Mouse (Mus musculus) small intestine, adult 2 months (tissue): Measurements from ENCODE around the gene Zfp853.

Experiments used
- CTCF ChIP-seq: fragments of 200-500 bp; IDR thresholded peaks from 2 replicates; pipeline ENCODE4 v1.5.1; 2012; ENCODE audit warnings: low read depth, mild to moderate bottlenecking, control low read depth, inconsistent platforms, low read length, moderate library complexity, mixed read lengths; ENCODE audit not compliant: insufficient replicate concordance, insufficient read length; ENCODE audit errors: extremely low read depth
- POLR2A ChIP-seq: fragments of 200-500 bp; IDR thresholded peaks from 2 replicates; pipeline ENCODE4 v1.6.1; 2012; ENCODE audit warnings: low read depth, mild to moderate bottlenecking, control low read depth, inconsistent platforms, low read length, moderate library complexity

DNA sequence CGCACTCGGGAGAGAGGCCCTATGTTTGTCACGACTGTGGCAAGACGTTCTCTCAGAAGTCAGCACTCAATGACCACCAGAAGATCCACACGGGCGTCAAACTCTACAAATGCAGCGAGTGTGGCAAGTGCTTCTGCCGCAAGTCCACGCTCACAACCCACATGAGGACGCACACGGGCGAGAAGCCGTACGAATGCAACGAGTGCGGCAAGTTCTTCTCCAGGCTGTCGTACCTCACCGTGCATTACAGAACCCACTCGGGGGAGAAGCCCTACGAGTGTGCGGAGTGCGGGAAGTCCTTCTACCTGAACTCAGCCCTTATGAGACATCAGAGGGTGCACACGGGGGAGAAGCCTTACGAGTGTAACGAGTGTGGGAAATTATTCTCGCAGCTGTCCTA lies 48.5 kb downstream of the Zfp853 start:
- no peak for TF ChIP-seq POLR2A
- TF ChIP-seq CTCF = no peak
